Mouse (Mus musculus): ENCODE measurements around the gene Rps9. TPM values are rescaled to one million over a fixed set of nuclear protein-coding genes. Genes with fewer than 3 reads are reported as not detected.

Gene Rps9
- total RNA-seq, 2 experiments from 2014 or later, result 1,738 to 1,826 TPM

Other genes with a start within 250 kb of the Rps9 start
- 0.47 and 1.5 TPM in 2 replicates for gene Tarm1, start 201.4 kb upstream of the Rps9 start, total RNA-seq (2015)
- 0.12 and 0.91 TPM in 2 replicates for gene Tarm1, start 201.4 kb upstream of the Rps9 start, total RNA-seq (2017)
- 0.22 TPM in 1 of 2 replicates, not detected in the other for gene Oscar, start 87.8 kb upstream of the Rps9 start, total RNA-seq (2015)
- not detected in 2 replicates for gene Oscar, start 87.8 kb upstream of the Rps9 start, total RNA-seq (2017)
- 273 and 300 TPM in 2 replicates for gene Ndufa3, start 86.6 kb upstream of the Rps9 start, total RNA-seq (2015)
- gene Ndufa3, start 86.6 kb upstream of the Rps9 start, total RNA-seq (2017), result 219 and 232 TPM in 2 replicates
- 16.8 and 31.8 TPM in 2 replicates for gene Tfpt, start 74.1 kb upstream of the Rps9 start, total RNA-seq (2015)
- 34.4 and 44.2 TPM in 2 replicates for gene Tfpt, start 74.1 kb upstream of the Rps9 start, total RNA-seq (2017)
- gene Prpf31, start 74.0 kb upstream of the Rps9 start, total RNA-seq (2015), result 33.0 and 37.3 TPM in 2 replicates
- gene Prpf31, start 74.0 kb upstream of the Rps9 start, total RNA-seq (2017), result 113 and 130 TPM in 2 replicates
- gene Cnot3, start 58.7 kb upstream of the Rps9 start, total RNA-seq (2015), result 114 and 122 TPM in 2 replicates
- gene Cnot3, start 58.7 kb upstream of the Rps9 start, total RNA-seq (2017), result 20.0 and 25.3 TPM in 2 replicates
- 6.1 and 9.4 TPM in 2 replicates for gene Leng1, start 38.2 kb upstream of the Rps9 start, total RNA-seq (2015)
- gene Leng1, start 38.2 kb upstream of the Rps9 start, total RNA-seq (2017), result 7.9 and 10.3 TPM in 2 replicates
- gene Tmc4, start 26.4 kb upstream of the Rps9 start, total RNA-seq (2015), result 4.4 and 8.4 TPM in 2 replicates
- 2.9 and 3.2 TPM in 2 replicates for gene Tmc4, start 26.4 kb upstream of the Rps9 start, total RNA-seq (2017)
- 15.0 and 19.4 TPM in 2 replicates for gene Tsen34, start 11.1 kb upstream of the Rps9 start, total RNA-seq (2015)
- gene Tsen34, start 11.1 kb upstream of the Rps9 start, total RNA-seq (2017), result 17.7 and 21.0 TPM in 2 replicates
- 49.1 and 51.4 TPM in 2 replicates for gene Mboat7, start 10.5 kb upstream of the Rps9 start, total RNA-seq (2015)
- 19.0 and 27.6 TPM in 2 replicates for gene Mboat7, start 10.5 kb upstream of the Rps9 start, total RNA-seq (2017)
- gene Pirb, start 16.4 kb downstream of the Rps9 start, total RNA-seq (2015), result 8.1 and 8.9 TPM in 2 replicates
- gene Pirb, start 16.4 kb downstream of the Rps9 start, total RNA-seq (2017), result 4.5 and 4.7 TPM in 2 replicates
- gene Gm15448, start 121.7 kb downstream of the Rps9 start, total RNA-seq (2015), result 0.72 TPM in 1 of 2 replicates, not detected in the other
- gene Gm15448, start 121.7 kb downstream of the Rps9 start, total RNA-seq (2017), result not detected in 2 replicates
- 1.5 and 2.7 TPM in 2 replicates for gene Pira2, start 141.1 kb downstream of the Rps9 start, total RNA-seq (2015)
- gene Pira2, start 141.1 kb downstream of the Rps9 start, total RNA-seq (2017), result 1.5 TPM in 2 replicates
- 1.1 and 1.9 TPM in 2 replicates for gene Gm14548, start 194.1 kb downstream of the Rps9 start, total RNA-seq (2015)
- 0.17 and 3.1 TPM in 2 replicates for gene Gm14548, start 194.1 kb downstream of the Rps9 start, total RNA-seq (2017)
- 0.71 and 0.91 TPM in 2 replicates for gene Lilra6, start 211.5 kb downstream of the Rps9 start, total RNA-seq (2015)
- gene Lilra6, start 211.5 kb downstream of the Rps9 start, total RNA-seq (2017), result 0.64 and 0.67 TPM in 2 replicates